Mouse (Mus musculus) midbrain, postnatal 0 days (tissue): ENCODE measurements around the gene Slc22a19. TPM values are rescaled to one million over a fixed set of nuclear protein-coding genes. Genes with fewer than 3 reads are reported as not detected.

Experiments
- ATAC-seq: fragments of 200-750 bp; cut with Nextera tagmentation; 2 replicates; pipeline ENCODE4 v1.8.0; 2017; ENCODE audit warnings: moderate number of reproducible peaks, mild to moderate bottlenecking, moderate TSS enrichment, moderate library complexity; ENCODE audit not compliant: low FRiP score
- DNase-seq: peaks from one replicate; pipeline ENCODE4 v3.0.0-alpha.2; 2015; ENCODE audit warnings: low spot score
- H3K27ac ChIP-seq: fragments of 300-500 bp; sonication (generic); 2 replicates; pipeline ENCODE4 v1.5.1; 2014; ENCODE audit warnings: low read depth, mild to moderate bottlenecking, low read length, mixed read lengths
- H3K27me3 ChIP-seq: fragments of 300-500 bp; sonication (generic); 2 replicates; pipeline ENCODE4 v1.6.1; 2014; ENCODE audit warnings: low read length, control low read depth, mixed read lengths; ENCODE audit not compliant: insufficient read depth
- H3K36me3 ChIP-seq: fragments of 300-500 bp; sonication (generic); 2 replicates; pipeline ENCODE4 v1.6.1; 2014; ENCODE audit warnings: low read length, control low read depth, mixed read lengths; ENCODE audit not compliant: insufficient read depth
- H3K4me1 ChIP-seq: fragments of 300-500 bp; sonication (generic); 2 replicates; pipeline ENCODE4 v1.6.1; 2014; ENCODE audit warnings: mild to moderate bottlenecking, control low read depth, antibody characterized with exemption, low read length, mixed read lengths; ENCODE audit not compliant: insufficient read depth
- H3K4me2 ChIP-seq: fragments of 300-500 bp; sonication (generic); 2 replicates; pipeline ENCODE4 v1.6.1; 2014; ENCODE audit warnings: low read depth, mild to moderate bottlenecking, low read length, mixed read lengths; ENCODE audit not compliant: poor library complexity, severe bottlenecking
- H3K4me3 ChIP-seq: fragments of 300-500 bp; sonication (generic); 2 replicates; pipeline ENCODE4 v1.5.1; 2014; ENCODE audit warnings: low read depth, mild to moderate bottlenecking, low read length, moderate library complexity
- H3K9ac ChIP-seq: fragments of 300-500 bp; sonication (generic); replicated peaks from 2 replicates; pipeline ENCODE4 v1.6.1; 2014; ENCODE audit warnings: mild to moderate bottlenecking, low read length, moderate library complexity, mixed read lengths; ENCODE audit not compliant: poor library complexity, severe bottlenecking
- H3K9me3 ChIP-seq: fragments of 300-500 bp; sonication (generic); 2 replicates; pipeline ENCODE4 v1.6.1; 2016; ENCODE audit warnings: low read length, control low read depth
- CTCF ChIP-seq: IDR thresholded peaks from 2 replicates; pipeline ENCODE4 v1.5.1; 2016; ENCODE audit warnings: antibody characterized with exemption, mild to moderate bottlenecking
- WGBS: fragments of 180-500 bp; shearing (Covaris S2); extraction: QIAGEN DNeasy Blood & Tissue Kit; methylation state at CpG from one replicate; pipeline ENCODE4 v1.1.7; 2014; 5-methylcytosine and 5-hydroxymethylcytosine counted together
- polyA plus RNA-seq: library from polyadenylated mRNA; unstranded; fragments of >200 nt; fragmentation: Nextera tagmentation; extraction: Ambion mirVana; gene quantifications from 2 replicates; pipeline ENCODE4 v1.2.1, GENCODE M21; 2015
- total RNA-seq: library from RNA; depleted of rRNA; stranded (reverse); fragments of >200 nt; gene quantifications from 2 replicates; pipeline ENCODE4 v1.2.3, GENCODE M21; 2014; rRNA removed

The Slc22a19 gene
- total and polyA plus RNA-seq, 2 experiments from 2014 or later, result not detected

GRCm38 (mm10) chr19:7672033-7672432 is 39.1 kb downstream of the Slc22a19 start:
- no peaks in the 10 kb centered on the region for H3K9me3 ChIP-seq
- no peak overlapping the region for H3K27ac ChIP-seq
- H3K4me3 ChIP-seq, result no peak overlapping the region
- H3K4me1 ChIP-seq, result no peaks in the 10 kb centered on the region
- H3K27me3 ChIP-seq, result no peaks in the 10 kb centered on the region
- no peaks in the 10 kb centered on the region for H3K36me3 ChIP-seq
- no peak overlapping the region for H3K9ac ChIP-seq
- ATAC-seq, result no peak
- no peak for TF ChIP-seq CTCF
- DNase-seq, result no peak
- 0% methylated on average over 1 of the region's 1 CpGs for WGBS
- H3K4me2 ChIP-seq, result no peak overlapping the region

DNA sequence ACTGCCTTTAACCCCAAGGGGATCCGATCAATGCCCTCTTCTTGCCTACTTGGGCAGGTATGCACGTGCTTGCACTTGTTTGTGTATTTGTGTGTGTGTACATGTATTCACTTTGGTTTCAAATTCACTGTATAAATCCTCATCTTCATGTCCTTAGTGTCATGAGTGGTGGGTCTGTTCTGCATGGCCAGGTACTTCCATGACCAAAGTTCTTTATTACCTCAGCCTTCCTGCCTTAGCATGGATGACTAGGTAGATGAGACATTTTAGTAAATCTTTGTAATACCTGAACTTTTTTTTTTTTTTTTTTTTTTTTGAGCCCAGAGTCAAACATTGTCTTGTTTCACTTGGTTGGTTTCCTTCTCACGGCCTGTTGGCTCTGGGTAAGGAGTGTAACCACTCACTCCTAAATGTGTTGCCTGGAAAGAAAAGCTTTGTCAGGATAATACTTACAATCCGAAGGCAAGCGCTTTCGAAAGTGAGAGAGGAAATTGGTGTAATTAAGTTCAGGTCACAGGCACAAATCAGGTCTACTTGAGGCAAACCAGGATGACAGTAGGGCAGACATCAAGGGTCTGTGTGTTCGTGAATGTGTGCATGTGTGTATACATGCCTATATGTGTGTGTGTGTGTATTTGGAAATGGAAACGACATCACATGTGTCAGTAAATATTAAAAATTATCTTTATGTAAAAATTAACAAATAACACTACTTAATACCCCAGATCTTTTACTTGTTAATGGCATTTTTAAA is 62.0 kb downstream of the Slc22a19 start:
- DNase-seq, result no peak
- 86% methylated on average over 8 of the region's 8 CpGs for WGBS
- no peaks in the 10 kb centered on the region for H3K9me3 ChIP-seq

DNA sequence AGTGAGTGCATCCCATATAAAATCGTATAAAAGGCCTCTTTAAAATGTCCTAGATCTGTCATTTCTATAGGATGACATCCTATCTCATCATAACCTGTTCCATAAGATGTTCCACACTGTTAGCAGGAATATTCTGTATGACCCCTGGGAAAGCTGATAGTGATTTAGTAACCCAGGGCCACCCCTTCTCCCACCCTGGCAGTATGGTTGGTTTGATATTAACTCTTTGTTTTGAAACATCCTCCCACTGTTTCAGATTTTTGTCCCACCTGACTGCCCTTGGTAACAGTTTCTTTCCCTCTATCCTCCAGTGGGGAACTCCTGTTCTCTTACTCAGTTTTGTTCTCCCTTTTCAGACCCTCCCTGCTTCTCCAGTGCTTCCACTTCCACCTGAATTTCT is 77.3 kb downstream of the Slc22a19 start:
- Histone ChIP-seq H3K9ac (no peak overlapping the region), H3K27me3 (no peaks in the 10 kb centered on the region), H3K4me3 (no peak overlapping the region), H3K4me2 (no peak overlapping the region), H3K27ac (no peak overlapping the region), H3K4me1 (no peaks in the 10 kb centered on the region), H3K9me3 (no peaks in the 10 kb centered on the region), H3K36me3 (no peaks in the 10 kb centered on the region)
- TF ChIP-seq CTCF, result no peak
- DNase-seq (no peak), ATAC-seq (no peak)
- 70% methylated on average over 1 of the region's 1 CpGs for WGBS

More for the DNA sequence above, 62.0 kb downstream of the Slc22a19 start:
- ATAC-seq, result no peak
- no peaks in the 10 kb centered on the region for H3K36me3 ChIP-seq
- TF ChIP-seq CTCF, result no peak
- H3K4me2 ChIP-seq, result no peak overlapping the region
- no peak overlapping the region for H3K9ac ChIP-seq
- no peak overlapping the region for H3K4me3 ChIP-seq
- no peaks in the 10 kb centered on the region for H3K27me3 ChIP-seq
- H3K27ac ChIP-seq, result no peak overlapping the region
- no peaks in the 10 kb centered on the region for H3K4me1 ChIP-seq

GRCm38 (mm10) chr19:7633021-7633420 is 78.1 kb downstream of the Slc22a19 start:
- no peak for TF ChIP-seq CTCF
- Histone ChIP-seq H3K27ac (no peak overlapping the region), H3K4me3 (no peak overlapping the region), H3K27me3 (no peaks in the 10 kb centered on the region), H3K9ac (no peak overlapping the region), H3K9me3 (no peaks in the 10 kb centered on the region), H3K4me2 (no peak overlapping the region), H3K36me3 (no peaks in the 10 kb centered on the region), H3K4me1 (no peaks in the 10 kb centered on the region)
- DNase-seq (no peak), ATAC-seq (no peak)

Other genes starting within 250 kb of the Slc22a19 start
- gene Rtn3, start 228.0 kb downstream of the Slc22a19 start, total RNA-seq, result 420 and 473 TPM in 2 replicates
- 741 and 750 TPM in 2 replicates for gene Rtn3, start 228.0 kb downstream of the Slc22a19 start, polyA plus RNA-seq
- gene Atl3, start 217.3 kb downstream of the Slc22a19 start, total RNA-seq, result 10.2 and 18.5 TPM in 2 replicates
- 5.3 and 5.5 TPM in 2 replicates for gene Atl3, start 217.3 kb downstream of the Slc22a19 start, polyA plus RNA-seq
- gene Pla2g16, start 153.9 kb downstream of the Slc22a19 start, total RNA-seq, result 4.0 and 4.8 TPM in 2 replicates
- 5.5 and 6.6 TPM in 2 replicates for gene Pla2g16, start 153.9 kb downstream of the Slc22a19 start, polyA plus RNA-seq
- 0.09 and 0.16 TPM in 2 replicates for gene Lgals12, start 104.1 kb downstream of the Slc22a19 start, total RNA-seq
- 0.12 and 0.17 TPM in 2 replicates for gene Lgals12, start 104.1 kb downstream of the Slc22a19 start, polyA plus RNA-seq
- 0.99 TPM in 1 of 2 replicates, not detected in the other for gene Hrasls5, start 98.8 kb downstream of the Slc22a19 start, total RNA-seq
- 0.59 TPM in 1 of 2 replicates, not detected in the other for gene Hrasls5, start 98.8 kb downstream of the Slc22a19 start, polyA plus RNA-seq
- not detected in 2 replicates for gene Slc22a26, start 91.4 kb upstream of the Slc22a19 start, total RNA-seq
- not detected in 2 replicates for gene Slc22a26, start 91.4 kb upstream of the Slc22a19 start, polyA plus RNA-seq